Mouse (Mus musculus): Measurements from ENCODE around the gene Fgfr2.

The Fgfr2 gene

DNA sequence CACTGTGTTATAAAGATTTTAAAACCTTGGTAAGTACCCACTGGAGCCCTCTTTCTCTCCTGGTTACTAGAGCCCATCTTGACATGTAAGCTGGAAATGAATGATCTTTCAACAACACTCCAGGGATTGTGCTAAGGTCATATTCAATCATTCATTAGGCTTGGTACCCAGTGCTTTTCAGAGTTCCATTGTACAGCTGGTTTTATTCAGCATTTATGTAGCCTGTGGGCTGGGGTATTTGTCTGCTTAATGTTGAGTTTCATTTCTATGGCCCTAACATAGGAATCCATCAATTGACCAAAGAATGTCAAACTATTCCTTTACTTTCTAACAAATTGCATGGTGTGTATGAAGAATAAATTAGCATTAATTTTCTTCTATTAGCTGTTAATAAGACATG is 299.3 kb downstream of the Fgfr2 start:
- no peak for DNase-seq (ENCODE audit: low read depth, low spot score)

DNA sequence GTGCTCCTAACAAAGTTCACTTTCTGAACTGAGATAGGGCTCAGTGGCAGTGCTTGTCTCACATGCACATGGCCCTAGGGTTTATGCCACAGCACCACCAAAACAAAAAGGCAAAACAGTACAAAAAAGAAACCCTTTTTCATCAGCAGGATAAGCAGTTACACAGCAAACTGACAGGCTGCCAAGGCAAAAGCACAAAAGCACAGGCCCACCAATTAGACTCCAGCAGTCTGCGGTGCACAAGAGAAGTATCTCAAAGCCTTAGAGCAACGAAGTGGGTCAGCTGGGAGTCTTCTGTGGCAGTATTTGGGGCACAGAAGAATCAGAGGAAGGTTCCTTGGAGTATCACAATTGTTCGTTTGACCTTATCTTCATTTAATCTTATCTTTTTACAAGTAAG is 302.5 kb downstream of the Fgfr2 start:
- no peak for DNase-seq (ENCODE audit: low read depth, low spot score)

DNA sequence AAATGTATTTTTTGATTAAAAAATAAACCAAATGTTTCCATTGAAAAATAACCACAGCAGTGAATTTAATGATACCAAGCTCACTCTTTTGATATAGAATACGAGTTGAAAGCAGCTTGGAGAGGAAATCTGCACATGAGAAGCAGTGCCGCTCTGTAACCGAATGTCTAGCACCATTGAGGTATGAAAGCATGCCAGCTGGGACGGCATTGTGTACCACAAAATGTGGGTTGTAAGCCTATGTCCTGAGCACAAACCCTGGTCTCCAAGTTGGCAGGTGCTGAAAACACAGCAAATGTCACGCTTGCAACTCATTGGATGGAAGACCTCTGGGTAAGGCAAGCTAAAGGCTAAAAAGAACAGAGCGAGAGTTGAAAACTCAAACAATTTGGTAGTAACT is 306.1 kb downstream of the Fgfr2 start:
- DNase-seq (ENCODE audit: low read depth, low spot score) = no peak

DNA sequence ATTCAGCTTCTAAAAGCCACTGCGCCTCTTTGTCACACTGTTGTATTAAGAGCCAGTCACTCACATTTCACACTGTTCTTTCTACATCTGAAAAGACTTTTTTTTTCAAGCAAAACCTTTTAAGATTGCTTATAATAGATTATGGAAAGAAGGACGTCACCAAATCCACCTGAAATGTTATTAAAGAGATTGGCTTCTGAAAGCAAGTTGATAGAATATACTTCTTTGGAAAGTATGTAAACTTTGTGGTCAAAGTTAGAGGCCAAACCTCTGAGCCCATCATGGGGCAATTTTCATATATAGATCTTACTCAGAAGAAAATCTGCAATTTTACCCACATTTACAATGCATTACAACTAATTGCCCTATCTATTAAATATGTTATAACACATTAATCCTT is 306.6 kb downstream of the Fgfr2 start:
- no peak for DNase-seq (ENCODE audit: low read depth, low spot score)

DNA sequence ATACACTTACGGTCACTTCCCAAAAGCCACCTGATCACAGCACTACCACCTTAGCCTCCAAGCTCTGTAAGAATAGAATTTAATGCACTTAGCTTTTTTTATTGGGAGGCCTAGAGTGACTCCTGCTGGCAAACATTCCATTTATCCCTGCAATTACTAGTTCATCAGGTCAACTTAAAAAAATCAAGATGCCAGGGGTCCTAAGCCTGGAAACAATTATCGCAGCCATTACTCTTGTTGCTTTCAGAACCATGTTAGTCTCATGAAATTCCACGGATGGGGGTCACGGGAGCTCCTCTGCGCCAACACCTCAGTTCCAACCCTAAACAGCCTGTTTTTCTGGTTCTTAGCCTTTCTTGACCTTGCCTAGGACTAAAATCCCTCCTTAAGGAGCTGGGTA is 308.1 kb downstream of the Fgfr2 start:
- DNase-seq (ENCODE audit: low read depth, low spot score) = no peak

DNA sequence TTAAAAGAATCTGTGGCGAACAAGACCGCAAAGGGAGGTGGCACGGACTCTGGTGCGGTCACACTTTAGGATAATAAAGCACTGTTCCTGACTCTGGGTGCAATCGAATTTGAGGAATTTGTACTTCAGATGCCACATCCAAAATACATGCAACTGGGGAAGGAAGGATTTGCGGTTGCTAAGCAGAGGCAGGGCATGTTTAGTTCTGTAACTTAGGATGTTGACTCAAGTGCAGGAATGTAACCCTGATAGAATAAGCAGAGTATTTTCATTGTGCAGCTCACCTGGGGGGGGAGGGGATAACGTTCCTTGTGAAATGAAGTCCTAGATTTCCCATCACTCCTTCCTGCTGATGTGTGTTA is 309.1 kb downstream of the Fgfr2 start:
- no peak for DNase-seq (ENCODE audit: low read depth, low spot score)

DNA sequence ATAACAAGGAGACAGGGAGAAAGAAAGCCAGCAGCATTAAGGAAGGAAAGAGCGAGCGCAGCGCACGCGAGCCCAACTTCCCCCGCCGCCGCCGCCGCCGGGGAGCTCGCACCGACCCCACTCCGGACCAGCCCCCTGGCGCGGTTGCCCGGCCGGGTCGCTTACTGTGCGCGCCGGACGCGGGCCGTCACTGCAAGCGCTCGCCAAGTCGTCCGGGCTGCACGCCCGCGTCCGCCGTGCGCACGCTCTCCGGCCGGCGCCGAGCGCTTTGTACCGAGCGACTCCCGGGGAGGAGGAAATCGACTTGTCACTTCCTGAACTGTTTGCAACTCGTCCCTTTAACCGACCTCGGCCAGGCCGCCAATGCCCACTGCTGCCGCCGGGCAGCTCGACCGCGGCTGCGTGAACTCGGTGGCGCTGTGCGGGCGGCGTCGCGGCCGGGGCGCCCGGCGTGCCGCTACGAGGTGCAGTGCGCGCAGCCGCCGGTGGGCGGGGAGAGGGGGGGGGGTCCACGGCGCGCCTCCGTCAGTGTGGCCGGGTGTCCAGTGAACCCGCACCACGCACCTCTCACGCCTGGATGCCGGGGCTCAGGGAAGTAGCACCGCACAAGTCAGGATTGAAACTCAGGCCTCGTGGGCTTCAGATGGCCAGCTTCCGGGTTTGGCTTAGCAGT is 309.6 kb downstream of the Fgfr2 start, which contains the start of gene Fam53b:
TSS of gene Fam53b (minus strand) at position 471 of the 673 bp plus-strand sequence.
- peak; percentile 36 for DNase-seq (ENCODE audit: low read depth, low spot score)

DNA sequence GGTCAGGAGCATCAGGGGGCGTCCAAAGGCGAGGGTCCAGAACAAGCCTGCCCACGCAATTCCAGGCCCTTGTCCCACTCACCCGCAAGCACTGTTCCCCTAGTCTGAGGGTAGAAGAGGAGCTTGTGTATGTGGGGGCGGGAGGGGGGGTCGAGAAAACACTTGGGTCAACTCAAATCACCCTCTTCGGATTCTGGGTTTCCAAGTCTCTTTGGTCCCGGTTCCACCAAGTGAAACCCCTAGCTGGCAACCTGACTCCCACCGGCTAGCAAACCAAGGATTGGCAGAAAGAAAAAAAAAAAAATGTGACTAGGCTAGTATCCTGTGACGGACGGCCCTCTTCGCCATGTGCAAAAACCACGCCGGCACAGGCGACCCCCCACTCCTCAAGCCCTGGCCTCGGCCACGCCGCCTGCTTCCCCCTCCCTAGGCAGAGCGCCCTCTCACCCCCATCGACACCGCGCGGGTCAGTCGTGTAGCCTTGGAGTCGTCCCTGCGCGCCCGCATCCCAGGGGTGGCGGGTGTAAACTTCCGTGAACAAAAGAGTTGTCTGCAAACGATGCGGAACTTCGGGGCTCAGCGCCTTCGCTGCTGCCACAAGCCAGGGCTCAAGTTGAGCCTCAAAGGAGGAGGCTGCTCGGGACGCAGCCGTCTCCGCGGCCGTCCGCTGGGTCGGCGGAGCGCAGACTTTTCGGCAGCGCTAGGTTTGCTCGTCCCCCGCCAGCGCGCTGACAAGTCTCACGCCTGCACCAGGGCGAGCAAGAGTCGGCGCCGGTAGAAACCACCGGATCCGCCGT is 310.3 kb downstream of the Fgfr2 start:
- peak; percentile 29 for DNase-seq (ENCODE audit: low read depth, low spot score)

DNA sequence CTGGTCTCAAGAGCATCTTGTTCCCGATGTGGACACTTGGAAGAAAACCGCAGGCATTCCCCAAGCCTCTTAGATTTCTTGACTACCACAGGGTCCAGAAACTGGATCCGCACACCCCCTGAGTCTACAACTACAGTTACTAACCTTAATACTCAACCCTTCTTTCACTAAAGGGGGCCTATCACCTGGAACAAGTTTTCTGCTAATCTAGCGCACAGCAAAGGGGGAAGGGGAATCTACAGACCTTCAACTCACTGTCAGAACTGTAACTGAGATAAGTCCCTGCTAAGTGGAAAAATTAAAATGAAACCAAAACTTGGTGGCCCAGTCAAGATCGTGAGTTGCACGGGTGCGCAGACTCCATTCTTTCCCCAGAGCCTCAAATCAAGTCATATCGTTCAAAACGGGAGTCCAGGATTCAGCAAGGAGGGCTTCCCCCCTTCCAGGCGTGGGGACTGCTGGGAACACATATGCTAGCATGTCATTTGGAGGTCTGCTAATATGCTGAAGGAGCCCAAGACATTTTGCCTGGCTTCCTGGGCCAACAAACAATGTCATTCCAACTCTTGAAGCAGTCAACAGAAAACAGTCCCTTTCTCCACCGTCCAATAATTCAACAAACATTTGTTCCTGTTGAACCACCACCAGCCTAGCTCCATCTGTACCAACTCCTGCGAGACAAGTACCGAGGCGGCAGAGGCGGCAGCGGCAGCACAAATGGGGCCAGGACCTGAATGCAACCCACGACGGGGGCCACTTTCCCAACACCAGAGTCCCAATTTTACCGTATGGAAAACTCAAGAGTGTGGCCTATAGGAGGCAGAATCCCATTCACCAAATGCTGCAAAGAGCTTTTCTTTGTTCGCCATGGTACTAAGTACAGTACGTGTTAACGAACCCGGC is 311.2 kb downstream of the Fgfr2 start:
- no peak for DNase-seq (ENCODE audit: low read depth, low spot score)

DNA sequence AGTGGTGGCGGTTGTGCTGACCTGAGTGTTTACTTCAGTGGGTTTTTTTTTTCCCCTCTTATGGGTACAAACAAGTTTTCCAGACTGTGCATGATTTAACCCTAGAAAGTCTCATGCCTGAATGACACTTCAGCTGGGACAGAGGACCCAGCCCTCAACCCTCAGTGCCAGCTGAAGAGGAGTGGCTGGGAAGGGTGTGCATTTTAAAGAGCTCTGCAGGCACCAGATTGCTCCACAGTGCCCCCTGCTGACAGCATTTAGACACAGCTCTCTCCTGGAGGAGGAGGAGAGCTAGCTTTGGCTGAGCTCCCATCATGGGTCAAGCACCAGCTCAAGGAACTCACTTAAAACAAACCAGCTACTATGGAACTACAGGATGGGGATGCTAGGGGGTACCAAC is 312.3 kb downstream of the Fgfr2 start:
- DNase-seq (ENCODE audit: low read depth, low spot score) = peak; percentile 90

DNA sequence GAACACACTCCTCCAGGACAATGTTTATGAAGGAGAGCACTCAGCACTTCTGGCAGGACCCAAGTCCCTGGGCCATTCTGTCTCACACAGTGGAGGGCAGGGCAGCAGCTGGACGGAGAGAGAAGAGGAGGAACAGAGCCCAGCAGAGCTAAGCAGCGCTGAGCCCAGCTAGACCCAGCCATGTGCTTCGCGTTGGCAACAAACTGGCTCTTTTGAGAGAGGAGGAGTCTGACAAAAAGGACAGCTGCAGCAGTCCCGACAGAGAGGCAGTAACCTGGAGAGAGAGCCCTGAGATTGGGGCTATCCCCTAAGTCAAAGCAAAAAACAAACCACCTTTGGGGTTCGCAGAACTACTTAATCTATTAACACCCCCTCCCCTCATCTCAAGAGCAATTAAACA is 312.8 kb downstream of the Fgfr2 start:
- no peak for DNase-seq (ENCODE audit: low read depth, low spot score)

DNA sequence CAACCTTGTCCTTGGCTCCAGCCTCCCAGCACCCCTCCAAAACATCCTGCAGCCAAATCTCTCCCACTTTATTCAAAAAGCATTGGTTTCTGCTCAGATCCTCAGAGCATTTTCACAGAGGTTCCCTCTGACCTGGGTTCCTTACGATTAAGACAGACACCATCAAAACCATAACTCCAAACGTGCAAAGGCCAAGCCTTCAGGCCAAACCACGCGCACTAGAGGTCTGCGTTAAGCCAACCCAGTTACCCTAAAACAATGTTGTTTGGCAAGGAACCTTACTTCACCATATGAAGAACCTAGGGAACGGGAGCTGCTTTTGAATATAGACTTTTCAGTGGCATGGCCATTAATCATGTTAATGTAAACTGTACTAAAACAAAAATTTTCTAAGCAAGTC is 313.4 kb downstream of the Fgfr2 start:
- no peak for DNase-seq (ENCODE audit: low read depth, low spot score)

DNA sequence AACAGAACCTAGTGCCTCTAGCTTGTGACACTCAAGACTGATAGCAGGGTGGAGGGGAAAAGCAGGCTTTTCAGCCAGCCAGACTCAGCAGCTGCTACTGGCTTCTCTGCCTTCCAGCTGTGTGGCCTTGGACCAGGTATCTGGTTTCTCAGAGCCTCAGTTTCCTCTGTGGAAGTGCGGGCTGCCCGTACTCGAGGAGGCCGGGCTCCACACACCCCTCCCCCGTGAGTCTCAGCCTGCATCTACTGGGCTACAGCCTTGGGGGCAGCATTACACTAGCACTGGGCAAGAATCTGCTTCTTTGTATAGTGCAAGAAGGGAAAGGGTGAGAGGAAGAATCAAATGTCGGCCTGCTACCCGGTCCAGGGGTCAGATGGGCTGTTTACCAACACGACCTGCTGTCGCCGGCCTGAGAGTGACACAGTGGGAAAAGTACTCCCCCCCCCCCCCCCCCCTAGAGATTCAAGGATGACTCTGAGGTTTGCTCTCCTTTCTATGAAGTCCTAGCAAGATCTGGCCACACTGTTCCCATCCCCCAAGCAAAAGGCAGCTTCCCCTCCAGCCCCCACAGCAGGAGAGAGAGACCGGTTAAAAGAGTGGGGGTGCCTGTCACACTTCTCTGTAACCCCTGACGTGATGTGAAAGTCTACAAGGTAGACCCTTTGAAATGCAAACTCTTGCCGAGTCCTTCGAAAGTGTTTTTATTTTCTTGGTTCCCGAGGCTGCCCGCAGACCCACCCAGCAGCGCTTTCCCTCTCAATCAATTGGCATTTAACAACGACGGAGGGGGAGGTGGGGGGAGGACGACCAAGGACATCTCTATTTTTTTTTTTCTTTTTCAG is 314.1 kb downstream of the Fgfr2 start:
- peak; percentile 95 for DNase-seq (ENCODE audit: low read depth, low spot score)

DNA sequence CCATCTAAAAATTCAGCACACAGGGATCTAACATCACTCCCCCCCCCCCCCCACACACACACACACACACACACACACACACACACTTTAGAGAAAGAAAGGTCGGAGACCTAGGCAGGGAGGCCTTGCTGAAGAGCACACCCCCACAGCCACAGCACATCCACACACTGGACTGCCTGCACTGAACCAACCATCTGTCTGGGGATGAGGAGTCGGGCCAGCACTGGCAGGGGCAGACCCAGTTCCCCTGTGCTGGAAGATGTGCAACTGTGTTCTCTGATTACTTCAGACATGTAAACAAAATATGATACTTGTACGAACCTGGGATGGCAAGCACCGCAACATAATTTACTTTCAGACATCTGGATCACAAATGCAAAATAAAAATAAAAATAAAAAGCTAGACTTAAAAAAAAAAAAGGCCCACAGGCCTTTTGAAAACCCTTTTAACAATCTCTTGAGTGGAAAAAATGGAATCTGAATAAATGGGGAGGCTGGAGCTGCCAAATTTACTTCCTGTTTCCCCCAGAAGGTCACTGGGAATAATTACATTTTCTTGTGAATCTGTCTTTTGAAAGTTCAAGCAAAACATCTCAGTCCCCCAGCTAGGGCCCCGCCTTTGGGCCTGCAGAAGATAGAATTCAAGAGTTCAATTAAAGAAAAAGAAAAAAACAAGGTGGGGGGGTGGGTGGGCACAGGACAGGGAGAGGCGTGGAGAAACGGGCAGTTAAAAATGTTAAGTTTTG is 314.9 kb downstream of the Fgfr2 start:
- DNase-seq (ENCODE audit: low read depth, low spot score) = no peak

DNA sequence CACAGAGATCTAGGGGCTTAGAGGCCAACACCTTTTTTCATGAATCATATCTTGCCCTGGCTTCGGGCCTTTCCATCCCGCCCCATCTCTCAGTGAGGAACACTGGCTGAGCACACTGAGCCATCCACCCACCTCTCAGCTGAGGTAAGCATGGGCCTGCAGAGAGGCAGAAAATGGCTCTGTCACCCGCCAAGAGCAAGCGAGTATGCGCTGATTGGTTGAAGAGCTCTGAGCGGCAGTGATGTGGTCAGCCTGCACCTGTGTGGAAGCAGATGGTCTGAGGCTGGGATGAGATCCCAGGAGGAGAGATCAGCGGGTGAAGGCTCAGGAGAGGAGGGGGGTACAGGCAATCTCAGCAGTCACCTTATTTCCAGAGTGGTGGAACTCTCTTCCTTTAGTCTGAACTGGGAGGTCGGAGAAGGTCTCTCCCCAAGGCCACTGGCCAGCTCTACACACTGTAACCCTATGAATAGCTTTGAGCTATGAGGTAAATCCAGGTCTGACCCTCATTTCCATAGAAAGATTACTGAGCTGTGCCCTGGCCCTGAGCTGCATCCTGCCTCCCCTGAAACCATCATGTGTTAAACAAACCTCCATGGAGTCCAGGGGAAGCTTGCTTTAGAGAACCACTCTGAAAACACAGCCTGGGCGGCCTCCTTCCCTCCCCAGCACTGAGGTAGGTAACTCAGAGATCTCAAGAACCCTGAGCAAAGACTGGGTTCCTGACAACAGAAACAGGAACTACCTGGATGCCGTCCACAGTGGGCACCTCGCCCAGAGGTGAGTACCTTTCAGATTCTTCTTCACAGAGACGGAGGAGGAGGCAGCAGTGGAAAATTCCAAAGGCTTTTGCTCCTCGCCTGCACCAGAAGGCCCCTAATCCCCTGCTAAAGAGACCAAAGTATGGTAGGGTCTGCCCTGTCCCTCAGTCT is 316.0 kb downstream of the Fgfr2 start:
- no peak for DNase-seq (ENCODE audit: low read depth, low spot score)

DNA sequence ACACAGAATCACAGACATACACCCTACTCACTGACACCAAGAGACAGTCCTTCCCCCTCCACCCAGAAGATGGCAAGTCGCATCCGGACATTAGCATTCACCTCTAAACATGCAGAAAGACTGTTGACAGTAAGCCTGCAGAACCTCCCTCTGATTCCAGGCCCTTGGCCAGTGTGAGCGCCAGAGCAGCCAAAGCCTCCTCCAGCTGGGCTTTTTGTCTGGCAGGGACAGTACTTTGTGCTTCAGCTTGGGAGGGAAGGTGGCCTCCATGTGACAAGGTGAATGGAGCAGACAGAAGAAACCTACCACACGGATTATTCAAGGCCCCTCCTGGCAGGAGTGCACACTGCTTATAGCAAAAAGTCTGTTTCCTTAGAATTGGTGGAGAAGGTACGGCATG is 316.9 kb downstream of the Fgfr2 start:
- no peak for DNase-seq (ENCODE audit: low read depth, low spot score)

DNA sequence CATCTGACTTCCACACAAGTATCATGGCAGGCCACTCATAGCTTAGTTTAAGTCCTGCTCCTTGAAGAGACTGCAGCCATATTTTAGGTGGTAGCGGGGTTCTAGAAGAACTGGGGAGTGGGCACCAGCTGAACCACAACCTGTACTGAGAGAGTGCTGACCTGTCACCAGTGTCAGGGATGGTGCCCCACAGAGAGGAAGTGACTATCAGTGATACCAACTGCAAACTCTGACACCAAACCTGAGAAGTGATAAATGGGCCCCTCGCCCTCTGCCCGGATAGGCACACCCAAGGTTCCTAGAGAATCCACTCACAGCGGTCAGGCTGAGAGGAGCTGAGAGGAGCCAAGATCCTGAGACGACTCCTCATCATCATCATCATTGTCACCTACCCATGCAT is 318.2 kb downstream of the Fgfr2 start:
- no peak for DNase-seq (ENCODE audit: low read depth, low spot score)

DNA sequence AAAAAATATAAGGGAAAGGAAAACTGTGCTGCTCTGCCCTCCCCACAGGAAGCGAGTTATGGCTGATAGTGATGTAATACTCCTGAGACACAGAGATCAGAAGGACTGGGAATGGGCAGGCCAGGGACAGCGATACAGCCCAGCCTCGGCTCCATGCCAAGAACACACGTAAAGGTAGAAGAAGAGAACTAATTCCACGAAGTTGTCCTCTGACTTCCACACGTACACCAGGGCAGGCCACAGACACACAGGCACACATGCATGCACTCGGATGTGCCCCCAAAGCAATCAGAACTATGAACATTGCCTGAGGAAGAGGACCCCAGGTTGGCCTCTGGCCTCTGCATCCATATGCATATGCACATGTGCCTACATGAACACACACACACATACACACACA is 318.7 kb downstream of the Fgfr2 start:
- no peak for DNase-seq (ENCODE audit: low read depth, low spot score)

DNA sequence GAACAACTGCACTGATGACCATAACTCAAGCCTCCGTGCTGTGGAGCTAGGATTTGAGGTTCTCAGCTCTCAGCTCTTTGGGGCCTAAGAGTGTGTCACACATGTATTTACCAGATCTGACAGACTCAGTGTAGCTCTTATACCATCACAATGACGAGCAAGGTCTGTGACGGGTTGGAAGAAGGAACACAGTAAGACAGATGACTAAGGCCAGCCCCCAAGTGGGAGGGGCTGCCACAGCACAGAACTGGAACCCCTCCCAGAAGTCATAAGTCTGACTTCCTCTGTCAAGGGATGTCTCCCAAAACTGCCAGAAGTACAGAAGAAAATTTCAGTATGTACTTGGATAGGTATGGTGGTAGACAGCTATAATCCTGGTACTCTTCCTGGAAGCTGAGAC is 319.2 kb downstream of the Fgfr2 start:
- no peak for DNase-seq (ENCODE audit: low read depth, low spot score)

DNA sequence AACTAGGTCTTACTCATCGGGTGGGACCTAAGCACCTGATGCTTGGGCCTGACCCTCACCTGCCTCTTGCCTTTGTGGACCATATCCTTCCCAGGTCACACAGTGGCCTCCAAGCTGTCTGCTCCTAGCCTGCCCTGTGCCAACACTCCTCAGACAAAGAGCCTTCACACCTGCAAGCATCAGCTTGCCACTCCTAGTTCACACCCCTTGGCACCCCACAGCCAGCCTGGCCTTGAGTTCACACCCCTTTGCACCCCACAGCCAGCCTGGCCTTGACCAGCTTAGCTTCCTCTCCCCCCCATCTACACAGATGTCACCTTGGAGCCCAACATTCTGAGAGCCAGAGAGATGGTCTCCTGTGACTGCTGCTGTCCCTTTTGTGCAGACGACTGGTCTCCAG is 319.8 kb downstream of the Fgfr2 start:
- no peak for DNase-seq (ENCODE audit: low read depth, low spot score)

All from ES-CJ7 (cell line).